Mouse (Mus musculus) erythroblast, embryonic 14.5 days (primary cell): ENCODE measurements around the gene Wdr34. TPM values are rescaled to one million over a fixed set of nuclear protein-coding genes. Genes with fewer than 3 reads are reported as not detected.

Experiments
- H3K27me3 ChIP-seq: 2 replicates; pipeline ENCODE4 v1.6.1; 2012; ENCODE audit warnings: inconsistent platforms; ENCODE audit not compliant: control insufficient read depth
- H3K36me3 ChIP-seq: 2 replicates; pipeline ENCODE4 v1.6.1; 2012; ENCODE audit warnings: mild to moderate bottlenecking, inconsistent platforms; ENCODE audit not compliant: control insufficient read depth
- H3K4me1 ChIP-seq: 2 replicates; pipeline ENCODE4 v1.6.1; 2012; ENCODE audit warnings: inconsistent platforms; ENCODE audit not compliant: control insufficient read depth
- H3K4me3 ChIP-seq: replicated peaks from 2 replicates; pipeline ENCODE3; 2012; ENCODE audit warnings: moderate library complexity, mild to moderate bottlenecking, inconsistent platforms
- H3K9me3 ChIP-seq: 2 replicates; pipeline ENCODE4 v1.6.1; 2012; ENCODE audit warnings: low read length, inconsistent platforms, mixed read lengths; ENCODE audit not compliant: control insufficient read depth
- GATA1 ChIP-seq: IDR thresholded peaks from 2 replicates; pipeline ENCODE4 v1.6.1; 2012; ENCODE audit warnings: low read length, inconsistent platforms, mixed read lengths
- TAL1 ChIP-seq: IDR thresholded peaks from 3 replicates; pipeline ENCODE4 v1.6.1; 2012; ENCODE audit warnings: low read length, inconsistent platforms, mixed read lengths
- polyA plus RNA-seq: library from polyadenylated mRNA; stranded (reverse); fragments of >175 nt; gene quantifications from 2 replicates; pipeline ENCODE4 v1.2.3, GENCODE M21; 2012

Wdr34 gene
- polyA plus RNA-seq, 1 experiment: 0.69 TPM

GRCm38 (mm10) chr2:30044550-30044949 is 4.1 kb downstream of the Wdr34 start:
- H3K4me1 ChIP-seq: peaks cover 31% of the 10 kb centered on the region
- peaks cover 3% of the 10 kb centered on the region for H3K36me3 ChIP-seq
- TF ChIP-seq TAL1 (no peak), GATA1 (no peak)
- H3K4me3 ChIP-seq: no peak overlapping the region
- no peaks in the 10 kb centered on the region for H3K9me3 ChIP-seq
- no peaks in the 10 kb centered on the region for H3K27me3 ChIP-seq

- Histone ChIP-seq H3K36me3 (peaks cover 3% of the 10 kb centered on the region), H3K4me1 (peaks cover 13% of the 10 kb centered on the region), H3K9me3 (no peaks in the 10 kb centered on the region), H3K27me3 (no peaks in the 10 kb centered on the region), H3K4me3 (no peak overlapping the region)
- no peak for TF ChIP-seq TAL1
- TF ChIP-seq GATA1: no peak
Measured at GRCm38 (mm10) chr2:30042445-30042844, 6.2 kb downstream of the Wdr34 start.

GRCm38 (mm10) chr2:30039687-30040086 is 9.0 kb downstream of the Wdr34 start:
- H3K4me3 ChIP-seq: no peak overlapping the region
- H3K4me1 ChIP-seq: peaks cover 9% of the 10 kb centered on the region
- no peaks in the 10 kb centered on the region for H3K27me3 ChIP-seq
- no peaks in the 10 kb centered on the region for H3K9me3 ChIP-seq
- H3K36me3 ChIP-seq: no peaks in the 10 kb centered on the region
- TF ChIP-seq TAL1 (no peak), GATA1 (no peak)

- no peak overlapping the region for H3K4me3 ChIP-seq
- peaks cover 7% of the 10 kb centered on the region for H3K4me1 ChIP-seq
- peaks cover 2% of the 10 kb centered on the region; the same call in 1 of the 2 replicates for H3K36me3 ChIP-seq
- H3K9me3 ChIP-seq: no peaks in the 10 kb centered on the region
- no peaks in the 10 kb centered on the region for H3K27me3 ChIP-seq
- no peak for TF ChIP-seq TAL1
- no peak for TF ChIP-seq GATA1
Measured at GRCm38 (mm10) chr2:30038370-30038769, 10.3 kb downstream of the Wdr34 start.

GRCm38 (mm10) chr2:30037762-30038161 is 10.9 kb downstream of the Wdr34 start:
- Histone ChIP-seq H3K4me3 (no peak overlapping the region), H3K36me3 (peaks cover 2% of the 10 kb centered on the region; the same call in 1 of the 2 replicates), H3K27me3 (no peaks in the 10 kb centered on the region), H3K4me1 (peaks cover 5% of the 10 kb centered on the region), H3K9me3 (no peaks in the 10 kb centered on the region)
- no peak for TF ChIP-seq TAL1
- no peak for TF ChIP-seq GATA1

- Histone ChIP-seq H3K4me1 (no peaks in the 10 kb centered on the region), H3K4me3 (no peak overlapping the region), H3K36me3 (peaks cover 26% of the 10 kb centered on the region), H3K27me3 (no peaks in the 10 kb centered on the region), H3K9me3 (no peaks in the 10 kb centered on the region)
- no peak for TF ChIP-seq TAL1
Measured at GRCm38 (mm10) chr2:30032957-30033356, 15.7 kb downstream of the Wdr34 start.

- H3K4me1 ChIP-seq: no peaks in the 10 kb centered on the region
- H3K4me3 ChIP-seq: no peak overlapping the region
- H3K36me3 ChIP-seq: peaks cover 26% of the 10 kb centered on the region
- no peak for TF ChIP-seq GATA1
- no peak for TF ChIP-seq TAL1
- H3K9me3 ChIP-seq: no peaks in the 10 kb centered on the region
- H3K27me3 ChIP-seq: no peaks in the 10 kb centered on the region
Measured at GRCm38 (mm10) chr2:30032244-30032846, 16.3 kb downstream of the Wdr34 start.

GRCm38 (mm10) chr2:30026997-30027396 is 21.7 kb downstream of the Wdr34 start:
- TF ChIP-seq TAL1 (no peak), GATA1 (no peak)
- peaks cover 34% of the 10 kb centered on the region for H3K36me3 ChIP-seq

GRCm38 (mm10) chr2:30025454-30025853 is 23.2 kb downstream of the Wdr34 start:
- no peak overlapping the region for H3K4me3 ChIP-seq
- no peak for TF ChIP-seq TAL1
- no peak for TF ChIP-seq GATA1
- no peaks in the 10 kb centered on the region for H3K9me3 ChIP-seq
- H3K27me3 ChIP-seq: no peaks in the 10 kb centered on the region
- no peaks in the 10 kb centered on the region for H3K4me1 ChIP-seq
- H3K36me3 ChIP-seq: peaks cover 32% of the 10 kb centered on the region

More at GRCm38 (mm10) chr2:30026997-30027396, 21.7 kb downstream of the Wdr34 start:
- H3K27me3 ChIP-seq: no peaks in the 10 kb centered on the region
- H3K4me3 ChIP-seq: no peak overlapping the region
- H3K4me1 ChIP-seq: no peaks in the 10 kb centered on the region
- H3K9me3 ChIP-seq: no peaks in the 10 kb centered on the region

- Histone ChIP-seq H3K4me1 (no peaks in the 10 kb centered on the region), H3K4me3 (no peak overlapping the region), H3K9me3 (no peaks in the 10 kb centered on the region), H3K27me3 (no peaks in the 10 kb centered on the region), H3K36me3 (peaks cover 12% of the 10 kb centered on the region; the same call in 1 of the 2 replicates)
- no peak for TF ChIP-seq GATA1
- no peak for TF ChIP-seq TAL1
Measured at GRCm38 (mm10) chr2:30014326-30014966, 34.2 kb downstream of the Wdr34 start.
